Mouse (Mus musculus) liver (tissue): ENCODE measurements around the gene Reg3g.
A peak's percentile ranks its signal among the peaks of the same experiment; 100 is the strongest.
"Not testable (repeated sequence)": the region's sequence is repeated elsewhere in the genome, so short reads cannot be mapped to it uniquely, and the experiment has no call there.

ENCODE experiments used
- DNase-seq: peaks from one replicate; pipeline ENCODE4 v3.0.0-alpha.2; 2020; ENCODE audit warnings: mixed read lengths

The Reg3g gene

DNA sequence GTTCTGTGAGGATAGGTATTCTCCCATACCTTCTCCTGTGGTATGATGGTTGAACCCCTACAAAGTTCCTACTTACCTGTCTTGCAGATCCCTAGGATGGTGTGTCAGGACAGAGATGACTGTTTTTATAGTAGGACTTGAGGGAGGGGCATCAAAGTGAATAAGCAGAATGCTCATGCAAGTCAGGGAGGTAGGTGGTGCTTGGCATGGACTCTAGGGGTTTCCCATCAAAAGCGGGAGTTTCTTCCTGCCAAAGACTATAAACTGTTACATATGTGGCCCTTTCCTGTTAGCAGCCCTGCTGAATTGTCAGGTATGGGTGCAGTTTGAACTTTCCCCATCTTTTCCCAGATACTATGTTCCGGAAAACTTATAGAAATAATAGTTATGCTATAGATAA is at the start of gene Reg3g:
Gene Reg3g (minus strand): TSS at position 101 of the 400 bp plus-strand sequence.
- DNase-seq, result no peak

GRCm38 (mm10) chr6:78515777-78516446 is 47.2 kb upstream of the Reg3g start:
- no peak for DNase-seq

GRCm38 (mm10) chr6:78512833-78513232 is 44.2 kb upstream of the Reg3g start:
- peak; percentile 22 for DNase-seq

DNA sequence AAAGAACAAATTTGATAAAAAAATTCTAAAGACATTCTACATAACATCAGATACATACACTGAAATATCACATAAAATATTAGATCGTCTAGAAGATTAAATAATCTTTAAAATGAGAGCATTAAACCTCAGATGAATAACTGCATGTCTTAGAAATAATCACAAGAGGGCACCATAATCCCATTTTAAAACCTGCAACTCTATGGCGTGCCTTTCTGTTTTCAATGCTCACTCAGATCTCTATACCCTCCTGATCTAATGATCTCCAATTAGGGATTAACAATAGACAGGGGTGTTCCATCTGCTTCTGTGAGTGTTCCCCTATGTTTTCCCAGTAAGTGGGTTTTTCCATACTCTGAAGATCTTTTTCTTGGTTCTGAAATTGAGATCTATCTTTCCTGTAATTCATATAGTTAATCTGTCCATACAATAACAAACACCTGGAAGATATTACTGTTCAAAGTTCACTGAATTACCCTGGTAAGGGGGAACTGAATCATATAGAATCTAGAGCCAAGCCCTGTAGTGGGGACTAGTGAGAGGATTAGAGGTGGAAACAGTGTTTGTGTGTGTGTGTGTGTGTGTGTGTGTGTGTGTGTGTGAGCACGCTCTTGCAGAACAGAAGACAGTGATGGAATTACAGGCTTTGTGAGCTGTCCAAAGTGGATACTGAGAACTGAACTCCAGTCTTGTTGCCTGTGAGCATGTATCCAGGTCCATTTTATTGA is 41.7 kb upstream of the Reg3g start:
- no peak for DNase-seq

- DNase-seq, result no peak
Observed at GRCm38 (mm10) chr6:78505745-78506144, 37.1 kb upstream of the Reg3g start.

- DNase-seq, result no peak
Observed at GRCm38 (mm10) chr6:78494633-78495032, 26.0 kb upstream of the Reg3g start.

GRCm38 (mm10) chr6:78469287-78469686 is 615 bp upstream of the Reg3g start:
- no peak for DNase-seq

- no peak for DNase-seq
Observed at GRCm38 (mm10) chr6:78463266-78463665, 5.4 kb downstream of the Reg3g start.

GRCm38 (mm10) chr6:78462360-78462759 is 6.3 kb downstream of the Reg3g start:
- DNase-seq, result no peak

DNA sequence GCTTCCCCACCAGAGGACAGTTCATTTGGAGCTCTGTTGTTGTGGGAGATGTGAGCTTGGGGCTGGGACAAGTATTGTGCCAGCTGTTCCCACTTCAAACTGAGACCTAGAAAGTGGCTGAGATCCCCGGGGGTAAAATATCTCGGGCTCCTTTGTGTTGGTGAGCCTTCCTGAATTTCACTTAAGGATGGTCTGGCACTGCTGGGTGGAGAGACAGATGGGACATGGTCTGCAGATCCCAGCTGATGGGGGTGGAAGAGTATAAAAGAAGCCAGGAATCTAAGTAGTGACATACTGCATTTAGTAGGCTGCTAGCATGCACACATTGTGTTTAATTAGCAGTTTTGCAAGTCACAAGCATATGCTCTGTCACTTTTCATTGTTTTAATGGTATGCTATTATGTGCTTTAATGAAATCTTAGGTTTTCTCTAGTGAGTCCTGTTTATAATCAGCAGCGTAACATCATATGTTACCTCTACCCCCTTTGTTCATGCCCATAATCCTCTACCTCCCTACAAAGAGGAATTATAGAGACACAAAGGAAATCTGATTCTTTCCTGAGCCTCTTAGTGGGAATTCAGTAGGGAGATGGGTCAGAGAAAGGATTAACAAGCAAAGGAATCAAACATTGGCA is 8.4 kb downstream of the Reg3g start:
- DNase-seq, result no peak

GRCm38 (mm10) chr6:78452804-78453203 is 15.9 kb downstream of the Reg3g start:
- DNase-seq, result no peak

- no peak for DNase-seq
Observed at GRCm38 (mm10) chr6:78448409-78448808, 20.3 kb downstream of the Reg3g start.

- no peak for DNase-seq
Observed at GRCm38 (mm10) chr6:78447202-78447601, 21.5 kb downstream of the Reg3g start.

GRCm38 (mm10) chr6:78425497-78425896 is 43.2 kb downstream of the Reg3g start:
- no peak for DNase-seq

DNA sequence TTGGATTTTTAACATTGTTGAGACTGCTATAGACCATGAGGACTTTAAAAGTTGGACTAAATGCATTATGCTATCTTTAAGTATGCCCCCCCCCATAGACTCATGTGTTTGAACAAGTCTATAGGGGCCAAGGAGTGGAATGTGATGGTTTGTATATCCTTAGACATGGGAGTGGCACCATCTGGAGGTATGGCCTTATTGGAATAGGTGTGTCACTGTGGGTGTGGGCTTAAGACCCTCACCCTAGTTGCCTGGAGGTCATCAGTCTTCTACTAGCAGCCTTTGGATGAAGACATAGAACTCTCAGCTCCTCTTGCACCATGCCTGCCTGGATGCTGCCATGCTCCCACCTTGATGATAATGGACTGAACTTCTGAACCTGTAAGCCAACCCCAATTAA is 46.3 kb downstream of the Reg3g start, which contains the start of gene Reg1:
Gene Reg1 (plus strand): TSS at position 301 of the 400 bp plus-strand sequence.
- DNase-seq, result not testable (repeated sequence)
